Mouse (Mus musculus): ENCODE measurements around the gene Nf2.

GRCm38 (mm10) chr11:4803008-4803407, 46.3 kb downstream of the Nf2 start:
- TF ChIP-seq CTCF (IDR thresholded peaks at IDR 0.05; ENCODE audit: low read depth) (no peak), EP300 (optimal IDR thresholded peaks at IDR 0.05) (no peak)

All from stomach, postnatal 0 days (tissue).